Mouse (Mus musculus) stomach, postnatal 0 days (tissue): Measurements from ENCODE around the gene Bckdha. TPM values are rescaled to one million over a fixed set of nuclear protein-coding genes. Genes with fewer than 3 reads are reported as not detected.

Experiments
- ATAC-seq: fragments of 200-750 bp; cut with Nextera tagmentation; 2 replicates; pipeline ENCODE4 v1.8.0; 2017; ENCODE audit not compliant: low FRiP score, low TSS enrichment
- DNase-seq: peaks from one replicate; pipeline ENCODE4 v3.0.0-alpha.2; 2016; ENCODE audit warnings: low spot score
- H3K27ac ChIP-seq: fragments of 300-500 bp; sonication (generic); replicated peaks from 2 replicates; pipeline ENCODE4 v1.5.1; 2014; ENCODE audit warnings: mild to moderate bottlenecking, control low read depth
- H3K27me3 ChIP-seq: fragments of 300-500 bp; sonication (generic); 2 replicates; pipeline ENCODE4 v1.6.1; 2014; ENCODE audit warnings: low read length; ENCODE audit not compliant: control insufficient read depth, insufficient read depth
- H3K36me3 ChIP-seq: fragments of 300-500 bp; sonication (generic); 2 replicates; pipeline ENCODE4 v1.6.1; 2014; ENCODE audit warnings: low read length, mixed read lengths; ENCODE audit not compliant: control insufficient read depth, insufficient read depth
- H3K4me1 ChIP-seq: fragments of 300-500 bp; sonication (generic); replicated peaks from 2 replicates; pipeline ENCODE4 v1.6.1; 2014; ENCODE audit warnings: antibody characterized with exemption; ENCODE audit not compliant: control insufficient read depth, insufficient read depth
- H3K4me2 ChIP-seq: fragments of 300-500 bp; sonication (generic); replicated peaks from 2 replicates; pipeline ENCODE4 v1.6.1; 2014; ENCODE audit warnings: low read depth, mild to moderate bottlenecking, control low read depth, moderate library complexity
- H3K4me3 ChIP-seq: fragments of 300-500 bp; sonication (generic); 2 replicates; pipeline ENCODE4 v1.5.1; 2014; ENCODE audit warnings: low read depth, low read length, control low read depth
- H3K9ac ChIP-seq: fragments of 300-500 bp; sonication (generic); 2 replicates; pipeline ENCODE4 v1.6.1; 2014; ENCODE audit warnings: mild to moderate bottlenecking, low read length, control low read depth, mixed read lengths
- H3K9me3 ChIP-seq: fragments of 300-500 bp; sonication (generic); 2 replicates; pipeline ENCODE4 v1.6.1; 2016; ENCODE audit warnings: low read length; ENCODE audit not compliant: control insufficient read depth
- CTCF ChIP-seq: IDR thresholded peaks from 2 replicates; pipeline ENCODE4 v1.5.1; 2016; ENCODE audit warnings: antibody characterized with exemption, low read depth, mild to moderate bottlenecking, moderate library complexity
- EP300 ChIP-seq: optimal IDR thresholded peaks from 2 replicates; pipeline ENCODE3; 2016; ENCODE audit warnings: antibody characterized with exemption
- WGBS: fragments of 180-500 bp; shearing (Covaris S2); extraction: QIAGEN DNeasy Blood & Tissue Kit; methylation state at CpG from one replicate; pipeline ENCODE4 v1.1.7; 2014; 5-methylcytosine and 5-hydroxymethylcytosine counted together
- polyA plus RNA-seq: library from polyadenylated mRNA; unstranded; fragments of >200 nt; fragmentation: Nextera tagmentation; extraction: Ambion mirVana; gene quantifications from 2 replicates; pipeline ENCODE4 v1.2.1, GENCODE M21; 2015

The Bckdha gene
- polyA plus RNA-seq: 63.8 and 70.3 TPM in 2 replicates

GRCm38 (mm10) chr7:25658657-25659472, at the start of gene Bckdha, which contains the start of gene Exosc5:
Gene Bckdha, minus strand, starts transcription at chr7:25658981.
Gene Exosc5, plus strand, starts transcription at chr7:25659164.
- Histone ChIP-seq H3K4me1 (0 out of 2 replicates have a peak, but pooled peaks cover 2% of the 10 kb centered on the region), H3K27ac (peak within 1 kb of the TSS; percentile 59), H3K9ac (peak within 1 kb of the TSS; percentile 70), H3K36me3 (no peaks in the 10 kb centered on the region), H3K4me3 (peak within 1 kb of the TSS; percentile 66), H3K27me3 (no peaks in the 10 kb centered on the region), H3K4me2 (peak within 1 kb of the TSS; percentile 73), H3K9me3 (no peaks in the 10 kb centered on the region)
- TF ChIP-seq EP300 (peak; percentile 98), CTCF (no peak; the same call in 1 of the 2 replicates)
- under 1% methylated on average over 50 of the region's 50 CpGs for WGBS
- peak; percentile 98 for ATAC-seq
- DNase-seq: peak; percentile 99

GRCm38 (mm10) chr7:25707581-25708292, 49.0 kb upstream of the Bckdha start:
- H3K9me3 ChIP-seq: no peaks in the 10 kb centered on the region
- H3K4me2 ChIP-seq: no peak overlapping the region
- ATAC-seq: no peak
- DNase-seq: no peak
- H3K27ac ChIP-seq: peak overlapping the region; percentile 0
- WGBS: 45% methylated on average over 15 of the region's 15 CpGs
- no peak for TF ChIP-seq CTCF
- no peak for TF ChIP-seq EP300
- peaks cover 10% of the 10 kb centered on the region for H3K4me1 ChIP-seq
- no peak overlapping the region for H3K4me3 ChIP-seq
- no peaks in the 10 kb centered on the region for H3K27me3 ChIP-seq
- H3K9ac ChIP-seq: no peak overlapping the region
- H3K36me3 ChIP-seq: 0 out of 2 replicates have a peak, but pooled peaks cover 2% of the 10 kb centered on the region

GRCm38 (mm10) chr7:25706578-25707170, 47.9 kb upstream of the Bckdha start:
- Histone ChIP-seq H3K4me3 (no peak overlapping the region), H3K27ac (peak overlapping the region; percentile 0), H3K36me3 (no peaks in the 10 kb centered on the region), H3K9me3 (no peaks in the 10 kb centered on the region), H3K9ac (no peak overlapping the region), H3K27me3 (no peaks in the 10 kb centered on the region), H3K4me2 (no peak overlapping the region), H3K4me1 (peaks cover 10% of the 10 kb centered on the region)
- 35% methylated on average over 7 of the region's 7 CpGs for WGBS
- TF ChIP-seq EP300: no peak
- no peak for TF ChIP-seq CTCF
- DNase-seq (no peak), ATAC-seq (no peak)

GRCm38 (mm10) chr7:25705801-25706251, 47.0 kb upstream of the Bckdha start:
- no peak overlapping the region for H3K4me2 ChIP-seq
- 41% methylated on average over 6 of the region's 6 CpGs for WGBS
- DNase-seq: peak; percentile 64
- ATAC-seq: peak; percentile 80
- no peaks in the 10 kb centered on the region for H3K36me3 ChIP-seq
- no peak overlapping the region for H3K4me3 ChIP-seq
- TF ChIP-seq CTCF: no peak
- TF ChIP-seq EP300: no peak
- H3K27me3 ChIP-seq: no peaks in the 10 kb centered on the region
- H3K9me3 ChIP-seq: no peaks in the 10 kb centered on the region
- no peak overlapping the region for H3K9ac ChIP-seq
- H3K4me1 ChIP-seq: peaks cover 10% of the 10 kb centered on the region
- H3K27ac ChIP-seq: peak overlapping the region; percentile 73

GRCm38 (mm10) chr7:25704716-25705364, 46.1 kb upstream of the Bckdha start:
- peak; percentile 69 for DNase-seq
- 0 out of 2 replicates have a peak, but pooled peaks have one; percentile 22 for ATAC-seq

More at GRCm38 (mm10) chr7:25704716-25705364, 46.1 kb upstream of the Bckdha start:
- TF ChIP-seq CTCF: no peak
- TF ChIP-seq EP300: no peak
- Histone ChIP-seq H3K27me3 (no peaks in the 10 kb centered on the region), H3K4me1 (peaks cover 5% of the 10 kb centered on the region; the same call in 1 of the 2 replicates), H3K4me2 (no peak overlapping the region; the same call in 1 of the 2 replicates), H3K27ac (no peak overlapping the region), H3K9ac (no peak overlapping the region), H3K36me3 (no peaks in the 10 kb centered on the region), H3K4me3 (no peak overlapping the region), H3K9me3 (no peaks in the 10 kb centered on the region)
- 32% methylated on average over 26 of the region's 37 CpGs for WGBS
